ENCODE assay signal across 8 mouse cellular contexts in the genomic region with DNA sequence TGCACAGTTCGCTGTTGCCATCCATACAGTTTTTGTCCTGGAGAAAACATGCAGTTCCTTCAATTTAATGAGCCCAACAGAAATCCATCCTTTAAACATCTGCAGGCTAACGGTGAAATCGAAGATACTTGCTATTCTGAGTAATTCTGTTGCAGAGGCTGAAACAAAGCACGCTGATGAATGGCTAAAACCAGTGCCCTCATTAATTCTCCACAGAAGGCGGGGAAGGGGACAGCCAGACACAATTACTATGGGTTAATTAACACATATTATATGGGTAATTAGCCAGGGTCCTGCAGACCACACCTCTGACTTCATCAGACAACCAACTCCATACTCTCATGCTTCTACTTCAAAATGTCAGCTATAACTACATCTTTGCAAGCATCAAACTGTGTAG. TPM values are rescaled to one million over a fixed set of nuclear protein-coding genes. Genes with fewer than 3 reads are reported as not detected.
DNase-seq lines count a peak whose midpoint lies in the region; ATAC-seq and TF ChIP-seq lines count a peak whose summit lies in the region.
"Had no signal": no experiment of that assay in that cellular context is flagged by ENCODE, and none has a peak within 500 bp of the region (broad histone marks: within the 10 kb centered on the region; RNA-seq: fewer than 3 reads in every experiment).

No protein-coding gene starts in this region.

- H3K27me3 ChIP-seq in lung, embryonic 14.5 days (ENCODE audit: insufficient read depth, low read length) = no peaks in the 10 kb centered on the region
- no peaks in the 10 kb centered on the region for H3K27me3 ChIP-seq in forebrain, embryonic 15.5 days
- no peaks in the 10 kb centered on the region for H3K27me3 ChIP-seq in limb, embryonic 11.5 days (ENCODE audit: control insufficient read depth, insufficient read depth, low read length)
- H3K27me3 ChIP-seq in stomach, embryonic 14.5 days (ENCODE audit: control insufficient read depth, insufficient read depth, low read length) = no peaks in the 10 kb centered on the region
- H3K27me3 ChIP-seq: heart, embryonic 15.5 days had no signal

- H3K36me3 ChIP-seq in lung, embryonic 14.5 days (ENCODE audit: insufficient read depth) = 0 out of 2 replicates have a peak, but pooled peaks cover 3% of the 10 kb centered on the region
- no peaks in the 10 kb centered on the region for H3K36me3 ChIP-seq in forebrain, embryonic 15.5 days
- H3K36me3 ChIP-seq in limb, embryonic 11.5 days (ENCODE audit: control insufficient read depth, insufficient read depth, low read length) = no peaks in the 10 kb centered on the region
- H3K36me3 ChIP-seq in stomach, embryonic 14.5 days (ENCODE audit: control insufficient read depth, insufficient read depth, low read length) = no peaks in the 10 kb centered on the region
- H3K36me3 ChIP-seq: heart, embryonic 15.5 days had no signal

- peak overlapping the region; percentile 58 for H3K4me2 ChIP-seq in lung, embryonic 14.5 days
- H3K4me2 ChIP-seq in forebrain, embryonic 15.5 days (replicated peaks) = peak overlapping the region; percentile 44
- H3K4me2 ChIP-seq in limb, embryonic 11.5 days (ENCODE audit: low read depth, severe bottlenecking) = peak overlapping the region; percentile 47
- H3K4me2 ChIP-seq in stomach, embryonic 14.5 days (replicated peaks; ENCODE audit: low read depth, low read length) = peak overlapping the region; percentile 40
- H3K4me2 ChIP-seq: heart, embryonic 15.5 days had no signal

- no peak for DNase-seq in lung, embryonic 14.5 days
- no peak for DNase-seq in lung, postnatal 4 days
- DNase-seq in limb, embryonic 11.5 days (ENCODE audit: low spot score) = no peak
- no peak for DNase-seq in cerebellum, adult 8-10 months
- DNase-seq in spleen, postnatal 36 days (ENCODE audit: low spot score in 2 of 2) = no peak

- ATAC-seq in lung, embryonic 14.5 days (ENCODE audit: insufficient read depth) = no peak
- peak; percentile 63 for ATAC-seq in forebrain, embryonic 15.5 days (replicated peaks)
- 0 out of 2 replicates have a peak, but pooled peaks have one; percentile 17 for ATAC-seq in limb, embryonic 11.5 days (ENCODE audit: insufficient number of reproducible peaks, low FRiP score, low TSS enrichment, low read depth)
- ATAC-seq in stomach, embryonic 14.5 days (ENCODE audit: insufficient number of reproducible peaks, insufficient read depth, low FRiP score, low read depth) = no peak

- peaks cover 16% of the 10 kb centered on the region for H3K4me1 ChIP-seq in lung, embryonic 14.5 days (ENCODE audit: insufficient read depth)
- H3K4me1 ChIP-seq in forebrain, embryonic 15.5 days = peaks cover 30% of the 10 kb centered on the region
- peaks cover 21% of the 10 kb centered on the region for H3K4me1 ChIP-seq in limb, embryonic 11.5 days (ENCODE audit: control insufficient read depth, insufficient read depth, low read length)
- peaks cover 23% of the 10 kb centered on the region for H3K4me1 ChIP-seq in stomach, embryonic 14.5 days (ENCODE audit: control insufficient read depth, insufficient read depth, low read length)
- H3K4me1 ChIP-seq: heart, embryonic 15.5 days had no signal

- H3K9ac ChIP-seq in lung, embryonic 14.5 days = no peak overlapping the region; the same call in 1 of the 2 replicates
- H3K9ac ChIP-seq in forebrain, embryonic 15.5 days (replicated peaks) = peak overlapping the region; percentile 22
- H3K9ac ChIP-seq in limb, embryonic 11.5 days (ENCODE audit: low read length) = no peak overlapping the region
- H3K9ac ChIP-seq in stomach, embryonic 14.5 days (replicated peaks; ENCODE audit: low read depth, low read length) = no peak overlapping the region
- H3K9ac ChIP-seq: heart, embryonic 15.5 days had no signal

- H3K4me3 ChIP-seq in lung, embryonic 14.5 days (ENCODE audit: low read depth, low read length) = no peak overlapping the region
- H3K4me3 ChIP-seq in forebrain, embryonic 15.5 days = peak overlapping the region; percentile 26
- H3K4me3 ChIP-seq in limb, embryonic 11.5 days (ENCODE audit: low read depth, low read length) = no peak overlapping the region
- H3K4me3 ChIP-seq in stomach, embryonic 14.5 days (ENCODE audit: low read depth, low read length) = peak overlapping the region; percentile 22; the same call in 1 of the 2 replicates
- H3K4me3 ChIP-seq: heart, embryonic 15.5 days had no signal

- TF ChIP-seq CTCF in lung, embryonic 14.5 days (IDR thresholded peaks at IDR 0.05; ENCODE audit: low read depth) = no peak

- H3K27ac ChIP-seq in lung, embryonic 14.5 days (ENCODE audit: low read depth) = no peak overlapping the region; the same call in 1 of the 2 replicates
- H3K27ac ChIP-seq in forebrain, embryonic 15.5 days (replicated peaks) = peak overlapping the region; percentile 67
- peak overlapping the region; percentile 48; the same call in 1 of the 2 replicates for H3K27ac ChIP-seq in limb, embryonic 11.5 days (replicated peaks; ENCODE audit: low read depth, low read length)
- H3K27ac ChIP-seq in stomach, embryonic 14.5 days (ENCODE audit: low read length) = peak overlapping the region; percentile 27; the same call in 1 of the 2 replicates
- H3K27ac ChIP-seq: heart, embryonic 15.5 days had no signal

- H3K9me3 ChIP-seq in lung, embryonic 14.5 days (ENCODE audit: low read depth, low read length) = no peaks in the 10 kb centered on the region
- no peaks in the 10 kb centered on the region for H3K9me3 ChIP-seq in forebrain, embryonic 15.5 days
- H3K9me3 ChIP-seq in limb, embryonic 11.5 days (ENCODE audit: control insufficient read depth, low read length) = no peaks in the 10 kb centered on the region
- no peaks in the 10 kb centered on the region for H3K9me3 ChIP-seq in stomach, embryonic 14.5 days (ENCODE audit: control insufficient read depth, low read depth, low read length)
- H3K9me3 ChIP-seq: heart, embryonic 15.5 days had no signal

- 45% methylated on average over 5 of the region's 5 CpGs for WGBS in lung, embryonic 14.5 days
- 5% methylated on average over 5 of the region's 5 CpGs for WGBS in forebrain, embryonic 15.5 days
- WGBS in limb, embryonic 11.5 days = 11% methylated on average over 5 of the region's 5 CpGs
- 35% methylated on average over 5 of the region's 5 CpGs for WGBS in stomach, embryonic 14.5 days

RNA-seq across cellular contexts. Expression of gene Mtcl1, which starts 32.2 kb away (rescaled TPM):
- polyA plus RNA-seq in lung, embryonic 14.5 days (2014; fragmentation: Nextera tagmentation; extraction: Ambion mirVana) = 10.7 and 14.3 TPM in 2 replicates
- 33.5 and 35.5 TPM in 2 replicates for polyA plus RNA-seq in forebrain, embryonic 15.5 days (2015; fragmentation: Nextera tagmentation; extraction: Ambion mirVana)
- polyA plus RNA-seq in limb, embryonic 11.5 days (2014; fragmentation: Nextera tagmentation; extraction: Ambion mirVana) = 5.7 TPM in 2 replicates
- polyA plus RNA-seq in stomach, embryonic 14.5 days (2014; fragmentation: Nextera tagmentation; extraction: Ambion mirVana) = 13.2 and 14.7 TPM in 2 replicates

Comparison
In these comparisons a context has a peak if more than half of its experiments do, and no peak if none do; other contexts are left out.
1. ATAC-seq: peak in forebrain, embryonic 15.5 days (single experiment) and limb, embryonic 11.5 days (single experiment); none in lung, embryonic 14.5 days (single experiment) and stomach, embryonic 14.5 days (single experiment).
2. H3K4me3 ChIP-seq: peak in forebrain, embryonic 15.5 days (single experiment) and stomach, embryonic 14.5 days (single experiment); none in lung, embryonic 14.5 days (single experiment) and limb, embryonic 11.5 days (single experiment).
3. Peak in every context shown above with its lines, with median percentiles within 50 percentile points of each other: H3K4me2 ChIP-seq.